Mouse (Mus musculus) olfactory bulb, adult 2 months (tissue): ENCODE data around the gene Cbx7. TPM values are rescaled to one million over a fixed set of nuclear protein-coding genes. Genes with fewer than 3 reads are reported as not detected.
A peak's percentile ranks its signal among the peaks of the same experiment; 100 is the strongest.

Experiments used
- H3K27ac ChIP-seq: fragments of 200-500 bp; 2 replicates; pipeline ENCODE4 v1.5.1; 2012; ENCODE audit warnings: low read depth, low read length; ENCODE audit not compliant: insufficient read depth
- H3K4me1 ChIP-seq: fragments of 200-500 bp; 2 replicates; pipeline ENCODE4 v1.6.1; 2012; ENCODE audit warnings: low read length; ENCODE audit not compliant: control insufficient read depth, insufficient read depth
- H3K4me3 ChIP-seq: fragments of 200-500 bp; 2 replicates; pipeline ENCODE4 v1.5.1; 2012; ENCODE audit warnings: mild to moderate bottlenecking, low read depth, low read length, moderate library complexity; ENCODE audit not compliant: insufficient read depth
- CTCF ChIP-seq: fragments of 200-500 bp; IDR thresholded peaks from 2 replicates; pipeline ENCODE4 v1.5.1; 2012; ENCODE audit warnings: low read depth, mild to moderate bottlenecking, low read length, moderate library complexity; ENCODE audit not compliant: insufficient read depth
- POLR2A ChIP-seq: fragments of 200-500 bp; IDR thresholded peaks from 2 replicates; pipeline ENCODE4 v1.6.1; 2012; ENCODE audit warnings: mild to moderate bottlenecking, low read depth, low read length, moderate library complexity; ENCODE audit not compliant: insufficient read depth
- WGBS: fragments of 180-500 bp; shearing (Covaris S2); methylation state at CpG from one replicate; pipeline ENCODE4 v1.1.7; 2018; 5-methylcytosine and 5-hydroxymethylcytosine counted together
- polyA plus RNA-seq: library from polyadenylated mRNA; stranded (reverse); fragments of >200 nt; gene quantifications from 2 replicates; pipeline ENCODE4 v1.2.4, GENCODE M21; 2012; ENCODE audit warnings: low replicate concordance; ENCODE audit not compliant: missing spikeins, insufficient read depth, insufficient read length

Cbx7 gene
- polyA plus RNA-seq: not detected in 2 replicates

DNA sequence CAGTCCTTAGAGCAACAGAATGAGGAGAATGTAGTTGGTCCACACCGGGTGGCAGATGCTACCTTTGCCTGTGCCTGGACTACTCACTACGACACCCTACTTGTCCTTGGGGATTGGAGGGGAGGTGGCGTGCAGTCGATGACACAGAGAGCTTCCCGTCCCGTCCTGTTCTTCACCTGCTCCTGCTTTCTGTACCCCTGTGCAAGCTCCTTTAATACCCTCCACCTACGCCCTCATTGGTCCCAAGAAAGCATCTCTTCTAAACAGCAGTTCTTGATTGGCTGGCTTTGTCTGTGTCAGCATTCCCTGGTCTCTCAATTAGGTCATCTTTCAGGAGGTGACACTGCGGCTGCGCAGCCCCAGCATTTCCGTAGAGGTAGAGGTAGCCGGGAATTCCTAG is at the start of gene Cbx7:
Cbx7 (minus strand) TSS at position 180 of the 400 bp plus-strand sequence.
- WGBS: 93% methylated on average over 11 of the region's 11 CpGs
- TF ChIP-seq POLR2A: no peak
- TF ChIP-seq CTCF: no peak
- no peaks in the 10 kb centered on the region for H3K4me1 ChIP-seq
- no peak within 1 kb of the TSS for H3K27ac ChIP-seq
- H3K4me3 ChIP-seq: no peak within 1 kb of the TSS

GRCm38 (mm10) chr15:80020516-80020915 is 49.6 kb upstream of the Cbx7 start:
- TF ChIP-seq POLR2A: no peak
- no peak for TF ChIP-seq CTCF
- no peak overlapping the region for H3K4me3 ChIP-seq
- H3K4me1 ChIP-seq: peaks cover 50% of the 10 kb centered on the region
- peak overlapping the region; percentile 2; the same call in 1 of the 2 replicates for H3K27ac ChIP-seq
- 82% methylated on average over 4 of the region's 4 CpGs for WGBS

GRCm38 (mm10) chr15:80019625-80020024 is 48.7 kb upstream of the Cbx7 start:
- Histone ChIP-seq H3K4me3 (no peak overlapping the region), H3K4me1 (peaks cover 50% of the 10 kb centered on the region), H3K27ac (peak overlapping the region; percentile 6; the same call in 1 of the 2 replicates)
- WGBS: 66% methylated on average over 4 of the region's 4 CpGs
- no peak for TF ChIP-seq POLR2A
- TF ChIP-seq CTCF: no peak

DNA sequence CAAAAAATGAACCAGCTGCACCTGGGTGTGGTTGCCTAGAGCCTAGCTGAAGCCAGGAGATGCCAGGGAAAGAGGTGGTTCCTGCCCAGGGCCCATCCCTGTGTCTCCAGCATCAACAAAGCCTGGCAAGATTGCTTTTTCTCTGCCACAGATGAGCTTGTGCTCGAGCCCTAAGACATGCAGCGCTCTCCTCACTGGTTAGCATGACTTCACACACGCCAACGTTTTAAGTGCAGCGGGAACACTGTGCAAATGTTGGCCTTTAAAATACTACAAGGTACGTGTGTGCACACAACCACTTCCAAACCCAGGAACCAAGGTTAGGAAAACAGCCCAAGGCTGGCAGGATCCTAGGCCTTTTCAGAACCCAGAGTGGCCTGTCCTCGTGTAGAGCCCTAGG is 48.3 kb upstream of the Cbx7 start:
- no peak overlapping the region for H3K4me3 ChIP-seq
- 59% methylated on average over 7 of the region's 7 CpGs for WGBS
- H3K27ac ChIP-seq: peak overlapping the region; percentile 6; the same call in 1 of the 2 replicates
- H3K4me1 ChIP-seq: peaks cover 49% of the 10 kb centered on the region
- no peak for TF ChIP-seq POLR2A
- no peak for TF ChIP-seq CTCF

GRCm38 (mm10) chr15:80016563-80017301 is 45.8 kb upstream of the Cbx7 start:
- Histone ChIP-seq H3K27ac (no peak overlapping the region), H3K4me3 (no peak overlapping the region), H3K4me1 (peaks cover 37% of the 10 kb centered on the region)
- TF ChIP-seq CTCF (no peak), POLR2A (no peak)
- 90% methylated on average over 9 of the region's 9 CpGs for WGBS

- H3K4me3 ChIP-seq: peak overlapping the region; percentile 61
- H3K27ac ChIP-seq: peak overlapping the region; percentile 70
- 45% methylated on average over 7 of the region's 7 CpGs for WGBS
These were observed 44.5 kb upstream of the Cbx7 start for GRCm38 (mm10) chr15:80015211-80015952.

DNA sequence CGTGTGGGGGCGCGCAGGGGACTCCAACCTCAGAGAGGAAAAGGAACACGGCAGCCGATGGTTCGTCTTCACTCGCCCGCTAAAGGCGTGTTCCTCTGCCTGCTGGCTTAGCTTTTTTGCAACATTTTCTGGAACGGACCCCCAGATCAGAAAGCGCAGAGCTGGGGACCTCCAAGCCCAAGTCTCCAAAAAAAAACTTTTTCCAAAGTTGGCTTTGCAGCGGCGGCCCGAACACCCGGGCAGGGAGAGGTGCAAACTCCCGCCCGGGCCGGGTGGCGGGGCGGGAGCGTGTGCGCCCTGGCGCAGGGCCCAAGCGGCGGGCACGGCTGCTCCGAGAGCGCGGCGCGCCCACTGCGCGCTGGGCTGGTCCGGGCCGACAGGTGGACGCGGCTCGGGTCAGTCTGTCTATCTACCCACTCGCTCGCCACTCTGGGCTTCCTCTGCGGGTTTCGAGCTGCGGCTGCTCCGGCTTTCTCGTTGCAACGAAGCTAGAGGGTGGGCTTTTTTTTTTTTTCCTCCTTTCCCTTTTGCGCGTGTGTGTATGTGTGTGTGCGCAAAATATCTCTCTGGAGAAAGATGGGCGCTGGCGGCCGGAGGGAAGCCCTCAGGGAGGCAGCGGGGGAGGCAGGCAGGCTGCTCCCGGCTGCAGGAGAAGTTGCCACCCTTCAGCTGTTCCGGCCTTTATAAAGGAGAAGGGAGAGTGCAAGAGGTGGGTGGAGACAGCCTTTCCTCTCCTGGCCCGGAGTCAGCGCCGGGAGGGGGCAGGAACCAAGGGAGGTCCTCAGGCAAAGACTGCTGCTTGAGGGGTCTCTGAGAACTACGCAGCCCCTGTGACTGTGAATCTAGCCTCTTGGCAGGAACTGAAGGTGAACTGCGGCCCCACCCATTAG is 43.6 kb upstream of the Cbx7 start, which contains the start of gene Pdgfb:
Pdgfb (minus strand) TSS at position 657 of the 890 bp plus-strand sequence.
- TF ChIP-seq CTCF: peak; percentile 12; the same call in 1 of the 2 replicates
- TF ChIP-seq POLR2A: peak; percentile 73; the same call in 1 of the 2 replicates
- peak within 1 kb of the TSS; percentile 61 for H3K4me3 ChIP-seq
- H3K27ac ChIP-seq: peak within 1 kb of the TSS; percentile 70
- 1% methylated on average over 60 of the region's 60 CpGs for WGBS
- H3K4me1 ChIP-seq: peaks cover 35% of the 10 kb centered on the region

More at GRCm38 (mm10) chr15:80015211-80015952, 44.5 kb upstream of the Cbx7 start:
- no peak for TF ChIP-seq CTCF
- TF ChIP-seq POLR2A: no peak
- peaks cover 32% of the 10 kb centered on the region for H3K4me1 ChIP-seq

- H3K4me3 ChIP-seq: peak overlapping the region; percentile 61
- WGBS: 2% methylated on average over 37 of the region's 37 CpGs
- H3K27ac ChIP-seq: peak overlapping the region; percentile 70
- TF ChIP-seq CTCF (no peak), POLR2A (no peak)
- peaks cover 29% of the 10 kb centered on the region for H3K4me1 ChIP-seq
These were observed 43.1 kb upstream of the Cbx7 start for GRCm38 (mm10) chr15:80014031-80014320.
